Mouse (Mus musculus): ENCODE results near the gene Dnajb7.

Gene Dnajb7

DNA sequence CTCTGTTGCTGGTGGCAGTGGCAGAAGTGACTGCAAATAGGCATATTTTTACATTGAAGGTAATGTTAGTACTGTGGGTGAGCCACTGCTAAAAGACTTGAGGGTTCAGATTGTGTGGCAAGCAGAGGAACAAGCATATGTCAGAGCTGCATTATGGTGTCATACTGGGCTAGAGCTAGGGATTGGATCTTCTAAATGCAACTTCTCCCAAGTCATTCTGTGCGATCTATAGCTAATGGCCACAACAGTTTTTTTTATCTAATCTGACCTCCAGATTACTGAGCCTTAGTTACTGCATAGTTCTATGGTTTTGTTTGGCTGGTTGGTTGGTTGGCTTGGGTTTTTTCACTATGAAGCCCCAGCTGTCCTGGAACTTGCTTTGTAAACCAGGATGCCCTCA, at the start of gene Dnajb7:
TSS of gene Dnajb7 (minus strand) at position 101 of the 400 bp plus-strand sequence.
- DNase-seq = no peak

DNA sequence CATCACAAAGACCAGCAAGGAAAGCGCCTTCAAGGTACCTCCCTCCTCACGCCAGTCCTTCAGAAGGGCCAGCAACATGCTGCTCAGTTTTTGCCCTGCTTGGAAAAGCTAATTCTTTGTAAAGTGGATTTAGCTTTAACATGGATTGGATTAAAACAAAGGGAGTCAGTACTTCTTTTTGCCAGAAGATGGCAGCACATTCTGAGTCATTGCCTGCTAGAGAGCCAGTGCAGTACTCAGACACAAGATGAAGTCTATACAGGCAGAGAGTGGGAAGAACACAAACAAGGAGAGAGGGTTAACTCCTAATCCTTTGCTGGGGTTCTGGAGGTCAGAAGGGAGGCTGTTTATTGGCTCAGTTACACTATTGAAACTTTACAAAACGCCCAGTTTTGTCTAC, 40.4 kb upstream of the Dnajb7 start:
- peak; percentile 59 for DNase-seq

DNA sequence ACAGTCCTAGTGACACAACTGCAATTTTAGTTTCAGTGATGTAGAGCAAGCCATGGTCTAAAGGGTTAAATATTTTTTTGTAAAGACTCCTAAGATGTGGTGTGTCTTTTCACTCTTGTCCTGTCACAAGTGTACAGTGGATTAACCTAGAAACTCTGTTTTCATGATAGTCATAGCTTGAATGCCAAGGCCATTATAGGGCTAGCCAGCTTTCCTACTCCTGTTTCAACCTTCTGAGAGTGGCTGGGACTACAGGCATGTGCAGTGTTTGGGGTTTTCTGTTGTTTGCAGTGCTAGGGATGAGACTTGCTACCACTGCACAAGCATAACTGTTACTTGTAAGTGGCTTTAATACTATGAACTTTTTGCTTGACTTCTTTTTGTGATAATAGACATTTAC, 31.1 kb upstream of the Dnajb7 start:
- no peak for DNase-seq

DNA sequence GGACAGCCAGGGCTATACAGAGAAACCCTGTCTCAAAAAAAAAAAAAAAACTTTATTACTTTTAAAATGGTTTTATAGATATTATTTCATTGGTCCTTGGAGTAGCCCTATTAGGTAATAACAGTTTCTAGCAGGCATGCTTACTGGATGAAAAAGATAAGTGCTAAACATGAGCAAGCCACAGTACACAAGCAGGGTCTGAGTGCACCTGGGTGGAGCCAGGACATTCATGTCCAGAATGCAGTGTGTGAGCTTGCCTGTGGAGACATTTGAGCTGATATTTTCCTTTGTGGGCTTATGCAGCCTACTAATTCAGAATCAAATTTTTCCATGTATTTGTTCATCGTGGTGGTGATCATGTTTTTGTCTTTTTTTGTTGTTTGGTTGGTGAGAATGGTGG, 30.2 kb upstream of the Dnajb7 start:
- DNase-seq = no peak

DNA sequence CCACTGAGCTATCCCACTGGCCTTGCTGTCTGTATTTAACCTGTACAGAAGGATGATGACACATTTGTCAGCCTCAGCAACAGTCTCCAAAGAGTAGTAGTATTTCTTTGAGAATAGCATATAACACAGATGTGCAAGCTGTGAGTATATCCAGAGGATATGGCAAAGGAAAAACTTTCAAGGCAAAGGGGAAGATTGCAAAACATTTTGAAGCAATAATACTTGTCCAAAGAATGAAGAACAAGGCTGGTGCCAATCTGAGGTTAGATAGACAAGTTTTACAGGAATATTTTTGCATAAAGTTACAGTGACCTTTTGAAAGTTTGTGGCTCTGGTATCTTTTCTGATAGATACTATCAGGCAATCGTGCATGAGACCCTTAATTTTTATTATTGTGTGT, 23.1 kb upstream of the Dnajb7 start:
- DNase-seq = no peak

DNA sequence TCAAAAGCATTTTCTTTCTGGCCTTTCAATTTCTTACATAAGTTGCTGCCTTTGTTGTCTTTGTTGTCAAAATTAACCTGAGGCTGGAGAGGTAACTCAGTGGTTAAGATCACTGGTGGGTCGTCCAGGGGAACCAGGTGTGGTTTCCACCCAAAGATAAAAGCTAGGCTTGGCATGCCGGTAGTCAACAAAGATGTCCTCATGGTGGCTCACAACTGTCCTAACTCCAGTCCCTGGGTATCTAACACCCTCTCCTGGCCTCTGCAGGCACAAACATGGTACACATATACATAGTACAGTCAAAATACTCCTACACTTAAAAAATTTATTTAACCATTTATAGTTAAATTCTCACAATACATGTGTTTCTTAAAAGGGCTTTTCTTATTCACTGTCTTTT, 19.8 kb upstream of the Dnajb7 start:
- DNase-seq = no peak

DNA sequence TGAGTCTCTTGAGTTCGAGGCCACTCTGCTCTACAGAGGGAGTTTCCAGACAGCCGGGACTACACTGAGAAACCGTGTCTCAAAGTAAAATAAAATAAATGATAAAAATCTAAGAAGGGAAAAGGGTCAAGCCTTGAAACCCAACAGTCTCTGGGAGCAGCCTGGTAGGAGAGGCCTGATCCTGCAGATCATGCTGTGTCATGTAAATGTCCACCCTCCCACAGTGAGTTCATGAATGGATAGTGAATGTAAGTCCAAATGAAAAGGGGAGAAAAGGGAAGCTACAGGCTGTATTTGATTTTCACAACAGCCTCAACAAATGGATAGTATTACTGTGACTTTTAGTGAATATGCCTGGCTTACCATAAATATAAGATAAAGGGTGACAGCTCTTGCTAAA, 17.2 kb upstream of the Dnajb7 start:
- DNase-seq = no peak

DNA sequence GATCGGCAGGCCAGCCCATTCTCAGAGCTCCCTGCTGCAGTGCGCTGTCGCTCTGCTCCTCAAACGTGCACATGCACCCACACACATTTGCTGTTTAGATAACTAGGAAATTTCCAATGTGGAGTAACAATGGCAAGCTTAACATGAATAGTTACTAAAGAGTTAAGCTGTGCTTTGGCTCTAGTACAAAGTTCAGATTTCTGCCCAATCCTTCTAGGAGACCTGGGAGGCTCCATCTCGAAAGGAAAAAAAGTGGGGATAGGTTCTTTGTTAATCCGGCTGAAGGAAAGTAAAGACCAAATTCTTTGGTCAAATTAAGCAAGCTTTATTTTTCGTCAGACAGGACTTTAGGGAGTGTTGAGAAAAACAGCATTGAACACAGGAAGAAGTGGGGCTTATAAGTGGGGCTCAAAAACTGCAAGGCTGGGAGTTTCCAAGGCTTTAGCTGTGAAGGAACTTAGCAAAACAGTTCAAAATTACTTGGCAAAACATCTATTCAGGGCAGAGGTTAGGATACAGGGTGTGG, 14.1 kb upstream of the Dnajb7 start:
- no peak for DNase-seq

DNA sequence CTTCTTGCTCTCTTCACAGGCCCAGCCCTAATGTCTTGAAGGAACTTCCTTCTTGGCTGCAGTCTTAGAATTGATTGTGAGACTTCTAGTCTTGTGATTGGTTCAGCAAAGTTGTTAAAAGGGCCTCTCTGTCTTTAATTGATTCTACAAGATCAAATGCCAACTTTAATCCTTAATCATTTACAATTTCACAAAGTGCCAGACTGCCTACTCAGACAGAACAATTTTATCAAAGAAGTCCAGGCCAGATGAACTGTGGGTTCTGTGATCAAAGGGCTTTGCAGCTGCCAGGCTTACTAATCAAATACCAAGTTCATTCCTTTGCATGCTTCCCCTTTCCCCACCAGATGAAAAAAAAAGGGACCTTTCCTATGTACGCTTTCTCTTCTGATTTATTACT, 13.4 kb upstream of the Dnajb7 start:
- DNase-seq = no peak

DNA sequence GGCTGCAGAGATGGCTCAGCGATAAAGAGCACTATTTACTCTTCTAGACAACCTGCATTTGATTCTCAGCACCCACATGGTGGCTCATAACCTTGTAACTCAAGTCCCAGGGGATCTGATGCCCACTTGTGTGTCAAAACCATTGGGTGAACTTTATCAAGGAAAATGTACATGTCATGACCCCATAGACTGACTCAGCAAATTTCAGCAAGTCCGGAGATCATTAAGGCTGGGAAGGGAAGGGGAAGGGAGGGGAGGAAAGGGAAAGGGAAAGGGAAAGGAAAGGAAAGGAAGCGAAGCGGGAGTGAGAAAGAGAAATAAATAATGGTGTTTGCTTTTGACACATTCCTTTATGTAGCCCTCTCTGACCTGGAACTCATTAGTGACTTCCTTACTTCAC, 10.0 kb upstream of the Dnajb7 start:
- no peak for DNase-seq

DNA sequence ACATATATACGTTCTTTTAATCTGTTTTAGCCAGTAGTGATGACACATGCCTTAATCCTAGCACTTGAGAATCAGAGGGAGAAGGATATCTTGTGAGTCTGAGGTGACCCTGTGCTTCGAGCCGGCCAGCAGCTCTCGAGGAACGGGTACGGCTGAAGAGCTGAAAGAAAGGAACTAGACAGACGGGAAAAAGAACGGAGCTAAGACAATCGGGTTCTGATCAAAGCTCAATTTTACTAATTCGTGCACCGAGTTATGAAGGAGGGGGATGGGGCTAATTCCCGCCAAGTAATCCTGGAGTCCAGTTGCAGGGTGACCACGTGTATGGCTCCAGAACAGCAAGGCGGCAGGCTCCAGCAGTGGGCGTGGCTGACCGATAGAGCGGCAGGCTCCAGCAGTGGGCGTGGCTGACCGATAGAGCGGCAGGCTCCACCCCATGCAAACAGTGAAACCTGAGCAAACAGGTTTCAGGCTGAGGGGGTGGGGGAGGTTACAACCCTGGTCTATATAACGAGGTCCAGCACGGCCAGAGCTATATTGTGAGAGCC, 8.7 kb upstream of the Dnajb7 start:
- peak; percentile 66 for DNase-seq

DNA sequence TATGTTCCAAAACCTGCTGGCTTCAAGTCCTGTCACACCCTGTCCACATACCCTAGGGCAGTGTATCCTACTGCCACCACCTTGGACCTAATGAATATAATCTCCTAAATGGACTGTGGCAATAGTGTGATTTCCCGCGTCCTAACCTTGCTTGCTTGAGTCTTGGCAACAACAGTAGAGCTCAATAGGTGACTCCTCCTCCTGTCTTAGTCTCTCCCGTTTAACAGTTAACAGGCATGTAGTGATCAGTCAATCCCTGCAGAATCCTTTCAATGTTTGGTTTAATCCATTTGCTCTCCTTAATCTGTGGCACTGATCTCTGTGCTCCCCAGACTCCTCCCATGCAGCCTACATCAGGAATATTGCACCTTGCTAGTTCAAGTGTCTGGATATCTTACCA, 3.1 kb downstream of the Dnajb7 start:
- no peak for DNase-seq

DNA sequence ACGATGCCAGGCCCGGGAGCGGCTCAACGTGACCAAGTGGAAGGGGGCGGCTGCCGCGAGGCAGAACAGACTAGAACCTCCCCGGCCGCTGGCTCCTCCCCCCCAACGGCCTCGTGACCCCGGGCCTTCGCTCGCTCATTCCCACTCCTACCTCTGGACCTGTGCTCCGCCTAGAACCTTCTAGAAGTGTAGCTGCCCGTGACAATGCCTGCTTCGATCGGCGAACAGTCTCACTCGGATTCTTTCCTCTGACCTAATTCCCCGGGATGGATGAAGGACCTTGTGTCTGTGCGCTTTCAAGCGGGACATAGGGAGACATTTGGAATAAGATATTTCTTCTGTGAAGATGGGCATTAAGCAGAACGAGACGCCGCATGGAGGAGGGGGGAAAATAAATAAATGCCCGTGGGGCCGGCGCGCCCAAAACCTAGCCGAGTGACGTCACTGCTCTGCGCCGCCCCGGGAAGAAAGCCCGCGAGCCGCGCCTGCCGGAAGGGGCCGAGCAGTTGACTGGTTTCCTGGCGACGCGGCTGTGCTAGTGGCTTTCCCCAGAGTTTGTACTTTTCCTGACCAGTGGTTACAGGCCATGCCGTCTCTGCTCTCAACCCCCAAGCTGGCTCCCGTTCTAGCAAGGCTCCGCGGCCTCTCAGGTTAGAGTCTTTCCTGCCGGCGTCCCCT, 8.3 kb downstream of the Dnajb7 start, which contains the start of the genes St13 and Xpnpep3:
TSS of gene St13 (minus strand) at position 440 of the 678 bp plus-strand sequence.
TSS of gene Xpnpep3 (plus strand) at position 501 of the 678 bp plus-strand sequence.
- peak; percentile 99 for DNase-seq

DNA sequence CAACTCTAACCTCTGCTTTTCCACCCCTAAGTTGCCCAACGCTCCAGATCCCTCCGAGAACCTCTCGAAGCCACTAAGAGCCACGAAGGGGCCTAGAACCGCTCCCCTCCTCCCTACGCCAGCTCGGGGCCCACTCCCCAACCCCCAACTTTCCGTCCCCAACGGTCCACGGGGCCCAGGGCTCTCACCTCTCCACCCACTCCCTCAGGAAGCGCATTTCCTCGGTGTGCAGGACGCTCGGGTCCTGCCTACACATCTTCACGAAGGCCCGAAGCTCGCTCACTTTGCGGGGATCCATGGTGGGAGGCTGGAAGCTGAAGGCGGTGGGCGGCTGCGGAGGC, 8.8 kb downstream of the Dnajb7 start:
- no peak for DNase-seq

DNA sequence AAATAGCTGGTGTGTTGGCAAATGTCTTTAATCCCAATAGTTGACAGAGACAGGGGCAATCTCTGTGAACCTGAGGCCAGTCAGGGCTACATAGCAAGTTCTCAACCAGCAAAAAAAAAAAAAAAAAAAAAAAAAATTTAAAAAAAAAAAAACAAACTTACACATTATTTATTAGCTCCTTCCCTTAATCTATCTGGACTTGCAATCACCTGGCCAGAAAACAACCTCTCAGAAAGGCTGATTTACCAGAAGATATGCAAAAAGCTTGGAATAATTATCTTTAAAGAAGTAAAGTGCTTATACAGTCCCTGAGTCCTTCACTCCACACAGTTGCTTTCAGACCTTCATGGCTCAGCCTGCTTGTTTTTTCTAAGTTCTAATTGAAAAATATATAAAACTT, 9.9 kb downstream of the Dnajb7 start:
- DNase-seq = no peak

DNA sequence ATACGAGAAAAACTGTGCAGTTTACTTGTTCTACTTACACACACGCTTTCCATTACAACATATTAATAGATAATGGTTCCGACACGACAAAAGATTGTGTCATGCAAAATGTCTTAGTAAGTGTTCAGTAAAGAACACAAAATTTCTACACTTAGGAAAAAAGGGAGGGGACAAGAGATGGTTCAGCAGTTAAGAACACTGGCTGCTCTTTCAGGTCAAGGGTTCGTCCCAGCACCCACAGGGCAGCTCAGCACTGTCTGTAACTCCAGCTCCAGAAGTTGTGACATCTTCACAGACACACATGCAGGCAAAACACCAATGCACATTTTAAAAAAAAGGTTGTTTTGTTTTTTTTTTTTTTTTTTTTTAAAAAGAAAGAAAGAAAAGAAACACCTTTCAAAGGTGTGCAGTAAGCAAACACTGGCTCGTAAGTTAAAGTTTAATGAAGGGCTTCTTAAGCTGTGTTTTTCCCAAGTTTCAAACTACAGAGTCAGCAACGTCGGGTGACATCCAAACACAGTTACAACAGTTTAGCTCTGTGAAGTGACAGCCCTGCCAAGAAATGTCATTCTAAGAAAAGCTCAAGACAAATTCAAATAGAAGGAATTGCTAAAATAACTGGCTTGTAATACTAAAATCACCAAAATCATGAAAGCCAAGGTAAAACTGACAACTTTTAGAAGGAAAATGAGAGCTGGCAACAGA, 13.7 kb downstream of the Dnajb7 start:
- DNase-seq = no peak

DNA sequence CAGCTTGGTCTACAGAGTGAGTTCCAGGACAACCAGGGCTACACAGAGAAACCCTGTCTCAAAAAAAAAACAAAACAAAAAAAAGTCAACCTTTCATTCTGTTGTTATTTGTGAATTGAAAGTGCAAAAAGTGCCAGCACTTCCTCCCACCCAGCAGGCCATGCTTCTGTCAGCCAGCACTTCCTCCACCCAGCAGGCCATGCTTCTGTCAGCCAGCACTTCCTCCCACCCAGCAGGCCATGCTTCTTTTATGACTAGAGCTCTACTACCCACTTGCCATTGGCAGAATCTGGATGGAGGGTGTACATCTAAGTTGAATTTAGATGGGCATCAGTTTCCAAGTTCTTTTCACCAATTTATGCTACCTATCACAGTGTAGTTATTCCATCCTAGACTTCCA, 15.1 kb downstream of the Dnajb7 start:
- DNase-seq = peak; percentile 49

DNA sequence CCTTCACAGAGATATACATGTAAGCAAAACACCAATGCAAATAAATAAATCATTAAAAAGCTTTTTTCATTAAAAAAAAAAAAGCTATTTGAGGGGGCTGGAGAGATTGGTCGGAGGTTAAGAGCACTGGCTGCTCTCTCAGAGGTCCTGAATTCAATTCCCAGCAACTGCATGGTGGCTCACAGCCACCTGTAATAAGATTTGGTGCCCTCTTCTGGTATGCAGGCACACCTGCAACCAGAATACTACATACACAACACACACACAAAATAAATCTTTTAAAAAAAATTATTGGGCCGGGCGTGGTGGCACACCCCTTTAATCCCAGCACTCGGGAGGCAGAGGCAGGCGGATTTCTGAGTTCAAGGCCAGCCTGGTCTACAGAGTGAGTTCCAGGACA, 21.8 kb downstream of the Dnajb7 start:
- DNase-seq = no peak

DNA sequence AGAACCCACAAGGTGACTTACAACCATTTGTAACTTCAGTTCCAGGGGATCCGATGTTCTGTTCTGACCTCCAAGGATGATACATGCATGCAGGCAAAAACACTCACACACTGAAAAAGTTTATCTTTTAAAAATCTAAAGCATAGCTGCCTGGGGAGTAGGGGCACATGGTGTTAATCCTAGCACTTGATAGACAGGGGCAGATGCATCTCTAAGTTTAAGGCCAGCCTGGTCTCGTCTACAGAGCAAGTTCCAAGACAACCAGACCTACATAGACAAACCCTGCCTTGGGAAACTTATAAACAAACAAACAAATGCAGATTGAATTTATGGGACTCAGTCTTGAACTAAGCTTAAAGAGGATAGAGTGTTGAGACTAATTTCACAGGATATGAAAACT, 29.3 kb downstream of the Dnajb7 start:
- DNase-seq = no peak

DNA sequence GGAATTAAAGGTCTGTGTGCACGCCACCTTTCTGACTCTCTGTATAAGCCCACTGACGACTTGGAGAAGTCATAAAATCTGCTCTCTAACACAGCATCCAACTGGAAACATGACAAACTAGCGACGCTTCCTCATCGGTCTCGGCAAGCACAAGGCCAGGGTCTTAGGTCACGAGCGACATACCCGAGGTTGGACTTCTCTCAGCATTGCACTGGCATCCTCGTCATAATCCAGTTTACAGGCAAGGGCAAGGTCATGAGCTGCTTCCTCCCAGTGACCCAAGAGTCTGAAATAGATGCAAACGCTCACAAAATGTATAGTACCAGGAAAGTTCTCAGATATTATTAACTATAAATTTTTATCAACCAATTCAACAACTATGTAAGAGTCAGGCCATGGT, 33.5 kb downstream of the Dnajb7 start:
- no peak for DNase-seq

DNA sequence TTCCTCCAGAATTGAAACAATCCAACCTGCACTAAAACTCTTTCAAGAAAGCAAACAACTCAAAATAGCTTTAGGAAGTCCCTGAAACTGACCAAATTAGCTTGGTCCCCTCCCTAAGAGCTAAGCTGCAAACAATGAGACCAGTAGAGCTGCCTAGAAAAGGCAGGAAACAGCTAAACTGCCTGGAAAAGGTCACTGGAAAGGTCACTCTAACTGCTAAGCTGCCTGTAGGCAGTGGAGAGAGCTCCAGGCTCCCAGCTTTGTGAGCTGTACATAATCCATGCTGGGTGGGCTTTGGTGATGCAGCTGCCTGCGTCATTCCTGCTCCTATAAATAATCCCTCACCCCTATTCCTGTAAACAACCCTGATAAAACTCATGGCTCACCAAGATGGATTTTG, 37.7 kb downstream of the Dnajb7 start:
- no peak for DNase-seq

DNA sequence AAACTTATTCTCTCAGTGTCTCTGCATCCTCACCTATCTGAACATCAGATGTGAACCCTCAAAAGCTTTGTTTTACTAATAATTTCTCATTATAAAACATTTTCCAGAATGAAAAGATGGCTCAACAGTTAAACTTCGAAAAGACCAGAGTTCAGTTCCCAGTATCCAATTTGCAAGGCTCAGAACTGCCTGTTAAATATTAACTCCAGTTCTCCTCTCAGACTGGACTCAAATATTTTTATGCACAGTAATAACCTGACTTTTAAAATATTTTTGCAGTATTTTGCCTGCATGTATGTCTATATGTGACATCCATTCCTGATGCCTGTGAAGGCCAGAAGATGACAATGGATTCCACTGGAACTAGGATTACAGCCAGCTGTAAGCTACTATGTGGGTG, 39.5 kb downstream of the Dnajb7 start:
- no peak for DNase-seq

DNA sequence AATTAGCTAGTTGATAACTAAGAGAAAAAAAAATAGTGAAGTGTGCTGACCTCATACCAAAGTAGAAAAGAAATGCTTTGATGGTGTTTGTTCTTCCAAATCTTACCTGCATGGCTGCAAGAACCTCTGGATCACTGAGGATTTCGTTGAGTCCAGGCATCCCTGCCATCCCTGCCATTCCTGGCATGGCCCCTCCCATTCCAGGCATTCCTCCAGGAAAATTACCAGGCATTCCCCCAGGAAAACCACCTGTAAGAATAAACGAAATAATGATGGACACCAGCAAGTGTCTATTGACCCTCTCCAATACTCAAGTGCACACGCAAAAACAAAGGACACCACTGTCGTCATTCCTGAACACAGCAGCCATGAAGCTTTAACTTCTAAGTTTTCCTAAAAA, 41.9 kb downstream of the Dnajb7 start:
- DNase-seq = no peak

DNA sequence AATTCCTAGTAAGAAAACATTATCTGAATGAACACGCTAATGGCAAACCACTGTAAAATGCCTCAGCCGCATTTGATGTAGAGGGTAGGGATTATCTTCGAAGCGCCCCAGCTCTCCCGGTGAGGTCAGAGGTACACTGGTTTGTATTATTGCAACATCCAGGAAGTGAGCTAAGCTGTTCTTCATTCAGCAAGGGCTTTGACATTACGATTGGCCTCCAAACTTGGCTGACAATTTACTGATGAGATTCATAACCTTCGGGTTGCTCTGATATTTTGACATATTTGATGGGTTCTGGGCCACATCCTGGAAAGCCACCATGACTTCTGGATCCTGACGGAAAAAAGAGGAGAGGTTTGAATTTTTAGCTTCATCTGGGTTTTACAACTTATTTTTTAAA, 42.9 kb downstream of the Dnajb7 start:
- no peak for DNase-seq
